In genomic region chr10:80972071-80972987, GRCm38 (mm10) we compare ENCODE assay signal across 9 mouse cellular contexts. TPM values are rescaled to one million over a fixed set of nuclear protein-coding genes. Genes with fewer than 3 reads are reported as not detected.
DNase-seq lines count a peak whose midpoint lies in the region; ATAC-seq and TF ChIP-seq lines count a peak whose summit lies in the region.
"Had no signal": no experiment of that assay in that cellular context is flagged by ENCODE, and none has a peak within 500 bp of the region (broad histone marks: within the 10 kb centered on the region; RNA-seq: fewer than 3 reads in every experiment).

No protein-coding gene starts in this region.

- ATAC-seq in lung, embryonic 14.5 days (ENCODE audit: insufficient read depth), result peak; percentile 69
- ATAC-seq in heart, embryonic 14.5 days (ENCODE audit: insufficient number of reproducible peaks, insufficient read depth, low FRiP score, low read depth), result no peak
- no peak for ATAC-seq in erythroblast, adult 5-6 weeks (replicated peaks; ENCODE audit: low FRiP score, poor library complexity, severe bottlenecking)
- ATAC-seq in forebrain, postnatal 0 days, result no peak

- no peak for TF ChIP-seq CTCF in lung, embryonic 14.5 days (IDR thresholded peaks at IDR 0.05; ENCODE audit: low read depth)
- TF ChIP-seq CTCF in forebrain, postnatal 0 days (IDR thresholded peaks at IDR 0.05; ENCODE audit: low read depth), result no peak

- peak overlapping the region; percentile 69; the same call in 1 of the 2 replicates for H3K27ac ChIP-seq in lung, embryonic 14.5 days (ENCODE audit: low read depth)
- peak overlapping the region in 1 of 2 experiments; percentile 64; a peak in 3 of 4 replicates for H3K27ac ChIP-seq in heart, embryonic 14.5 days (replicated peaks in 1 of 2; ENCODE audit: control insufficient read depth in 1 of 2, insufficient read depth in 1 of 2, low read depth in 2 of 2, low read length in 2 of 2)
- no peak overlapping the region for H3K27ac ChIP-seq in forebrain, postnatal 0 days (ENCODE audit: low read depth, low read length)

- no peak overlapping the region for H3K4me3 ChIP-seq in lung, embryonic 14.5 days (ENCODE audit: low read depth, low read length)
- H3K4me3 ChIP-seq in heart, embryonic 14.5 days (ENCODE audit: control insufficient read depth in 1 of 2, insufficient read depth in 1 of 2, low read depth in 1 of 2, low read length in 2 of 2), result no peak overlapping the region
- no peak overlapping the region for H3K4me3 ChIP-seq in forebrain, postnatal 0 days (ENCODE audit: low read depth, low read length)

- H3K36me3 ChIP-seq in lung, embryonic 14.5 days (ENCODE audit: insufficient read depth), result no peaks in the 10 kb centered on the region
- no peaks in the 10 kb centered on the region for H3K36me3 ChIP-seq in heart, embryonic 14.5 days (ENCODE audit: control insufficient read depth, insufficient read depth, low read length)
- H3K36me3 ChIP-seq in forebrain, postnatal 0 days (ENCODE audit: insufficient read depth), result no peaks in the 10 kb centered on the region

- H3K27me3 ChIP-seq in lung, embryonic 14.5 days (ENCODE audit: insufficient read depth, low read length), result no peaks in the 10 kb centered on the region
- H3K27me3 ChIP-seq in heart, embryonic 14.5 days (ENCODE audit: control insufficient read depth, insufficient read depth, low read length), result no peaks in the 10 kb centered on the region
- H3K27me3 ChIP-seq in forebrain, postnatal 0 days (ENCODE audit: insufficient read depth, low read length), result no peaks in the 10 kb centered on the region

- H3K9ac ChIP-seq in lung, embryonic 14.5 days, result no peak overlapping the region
- H3K9ac ChIP-seq in heart, embryonic 14.5 days (ENCODE audit: low read length), result peak overlapping the region; percentile 25; the same call in 1 of the 2 replicates
- H3K9ac ChIP-seq in forebrain, postnatal 0 days, result no peak overlapping the region

- 23% methylated on average over 11 of the region's 11 CpGs for WGBS in lung, embryonic 14.5 days
- 39% methylated on average over 11 of the region's 11 CpGs for WGBS in heart, embryonic 14.5 days
- WGBS in forebrain, postnatal 0 days, result 44% methylated on average over 11 of the region's 11 CpGs

- H3K4me2 ChIP-seq in lung, embryonic 14.5 days, result 0 out of 2 replicates have a peak overlapping the region, but pooled peaks have one; percentile 7
- H3K4me2 ChIP-seq in heart, embryonic 14.5 days (ENCODE audit: low read length), result no peak overlapping the region
- H3K4me2 ChIP-seq in forebrain, postnatal 0 days (ENCODE audit: low read depth), result no peak overlapping the region

- peaks cover 21% of the 10 kb centered on the region for H3K4me1 ChIP-seq in lung, embryonic 14.5 days (ENCODE audit: insufficient read depth)
- peaks cover 9 to 10% of the 10 kb centered on the region in 2 experiments for H3K4me1 ChIP-seq in heart, embryonic 14.5 days (ENCODE audit: control insufficient read depth in 2 of 2, insufficient read depth in 2 of 2, low read length in 2 of 2)
- peaks cover 4% of the 10 kb centered on the region; the same call in 1 of the 2 replicates for H3K4me1 ChIP-seq in forebrain, postnatal 0 days (ENCODE audit: insufficient read depth)

- H3K9me3 ChIP-seq in lung, embryonic 14.5 days (ENCODE audit: low read depth, low read length), result no peaks in the 10 kb centered on the region
- no peaks in the 10 kb centered on the region for H3K9me3 ChIP-seq in heart, embryonic 14.5 days (ENCODE audit: control insufficient read depth, low read length)
- H3K9me3 ChIP-seq in forebrain, postnatal 0 days (ENCODE audit: low read length), result no peaks in the 10 kb centered on the region

- DNase-seq in lung, embryonic 14.5 days, result peak; percentile 89
- no peak for DNase-seq in lung, postnatal 25 days (ENCODE audit: low spot score)
- DNase-seq in cerebellum, adult 11-12 months, result peak; percentile 82
- DNase-seq in kidney, postnatal 4 days, result peak; percentile 81 to 87
- no peak for DNase-seq in forebrain, postnatal 0 days

RNA-seq across cellular contexts. Expression of gene Gng7, which starts 42.4 kb away (rescaled TPM):
- 4.5 and 5.7 TPM in 2 replicates for polyA plus RNA-seq in lung, embryonic 14.5 days (2014; fragmentation: Nextera tagmentation; extraction: Ambion mirVana)
- polyA plus RNA-seq in heart, embryonic 14.5 days (2014; fragmentation: Nextera tagmentation; extraction: Ambion mirVana), result 1.2 and 1.4 TPM in 2 replicates
- total RNA-seq in erythroblast, adult 5-6 weeks (2015; ENCODE audit: low replicate concordance), result not detected in 2 replicates
- not detected in 2 replicates for total RNA-seq in erythroblast, adult 5-6 weeks (2017; ENCODE audit: low replicate concordance)
- 64.5 and 91.4 TPM in 2 replicates for total RNA-seq in forebrain, postnatal 0 days (2014; rRNA removed)
- 76.2 and 85.7 TPM in 2 replicates for polyA plus RNA-seq in forebrain, postnatal 0 days (2015; fragmentation: Nextera tagmentation; extraction: Ambion mirVana)
- total RNA-seq: neutrophil, adult 5-6 weeks had no signal

RNA-seq across cellular contexts. Expression of gene Gadd45b, which starts 42.5 kb away (rescaled TPM):
- polyA plus RNA-seq in lung, embryonic 14.5 days (2014; fragmentation: Nextera tagmentation; extraction: Ambion mirVana), result 18.3 and 24.6 TPM in 2 replicates
- 34.5 and 39.8 TPM in 2 replicates for polyA plus RNA-seq in heart, embryonic 14.5 days (2014; fragmentation: Nextera tagmentation; extraction: Ambion mirVana)
- 2.3 and 10.6 TPM in 2 replicates for total RNA-seq in erythroblast, adult 5-6 weeks (2015; ENCODE audit: low replicate concordance)
- 3.2 and 4.9 TPM in 2 replicates for total RNA-seq in erythroblast, adult 5-6 weeks (2017; ENCODE audit: low replicate concordance)
- total RNA-seq in forebrain, postnatal 0 days (2014; rRNA removed), result 5.0 and 5.8 TPM in 2 replicates
- polyA plus RNA-seq in forebrain, postnatal 0 days (2015; fragmentation: Nextera tagmentation; extraction: Ambion mirVana), result 6.5 and 7.7 TPM in 2 replicates

RNA-seq across cellular contexts. Expression of gene Diras1, which starts 53.1 kb away (rescaled TPM):
- 0.08 and 0.09 TPM in 2 replicates for polyA plus RNA-seq in lung, embryonic 14.5 days (2014; fragmentation: Nextera tagmentation; extraction: Ambion mirVana)
- polyA plus RNA-seq in heart, embryonic 14.5 days (2014; fragmentation: Nextera tagmentation; extraction: Ambion mirVana), result not detected in 2 replicates
- total RNA-seq in erythroblast, adult 5-6 weeks (2015; ENCODE audit: low replicate concordance), result not detected in 2 replicates
- total RNA-seq in erythroblast, adult 5-6 weeks (2017; ENCODE audit: low replicate concordance), result not detected in 2 replicates
- total RNA-seq in forebrain, postnatal 0 days (2014; rRNA removed), result 65.4 and 76.0 TPM in 2 replicates
- polyA plus RNA-seq in forebrain, postnatal 0 days (2015; fragmentation: Nextera tagmentation; extraction: Ambion mirVana), result 66.1 and 70.2 TPM in 2 replicates
- total RNA-seq: neutrophil, adult 5-6 weeks had no signal
- polyA plus RNA-seq: gonadal fat pad, adult 2 months had no signal

RNA-seq across cellular contexts. Expression of gene Lmnb2, which starts 54.3 kb away (rescaled TPM):
- polyA plus RNA-seq in lung, embryonic 14.5 days (2014; fragmentation: Nextera tagmentation; extraction: Ambion mirVana), result 22.9 and 24.4 TPM in 2 replicates
- polyA plus RNA-seq in heart, embryonic 14.5 days (2014; fragmentation: Nextera tagmentation; extraction: Ambion mirVana), result 7.3 and 8.1 TPM in 2 replicates
- 2.7 and 7.3 TPM in 2 replicates for total RNA-seq in erythroblast, adult 5-6 weeks (2015; ENCODE audit: low replicate concordance)
- 9.3 and 9.7 TPM in 2 replicates for total RNA-seq in erythroblast, adult 5-6 weeks (2017; ENCODE audit: low replicate concordance)
- total RNA-seq in forebrain, postnatal 0 days (2014; rRNA removed), result 46.1 and 46.5 TPM in 2 replicates
- 22.1 and 24.5 TPM in 2 replicates for polyA plus RNA-seq in forebrain, postnatal 0 days (2015; fragmentation: Nextera tagmentation; extraction: Ambion mirVana)

Comparison
In these comparisons a context has a peak if more than half of its experiments do, and no peak if none do; other contexts are left out.
1. DNase-seq: peak in lung, embryonic 14.5 days (single experiment), cerebellum, adult 11-12 months (single experiment) and kidney, postnatal 4 days (2 of 2); none in lung, postnatal 25 days (single experiment) and forebrain, postnatal 0 days (single experiment).
2. RNA of gene Gng7, which starts 42.4 kb away (polyA plus RNA-seq): 76.2 to 85.7 TPM in forebrain, postnatal 0 days; 4.5 to 5.7 TPM in lung, embryonic 14.5 days and 1.2 to 1.4 TPM in heart, embryonic 14.5 days; every median in the first group is over 10 times any median in the second.
3. RNA of gene Diras1, which starts 53.1 kb away (polyA plus RNA-seq): 66.1 to 70.2 TPM in forebrain, postnatal 0 days; 0.08 to 0.09 TPM in lung, embryonic 14.5 days and not detected in heart, embryonic 14.5 days; every median in the first group is over 10 times any median in the second.